Mouse (Mus musculus) G1E (cell line): ENCODE data around the gene Galc.
"Not testable (repeated sequence)": the region's sequence is repeated elsewhere in the genome, so short reads cannot be mapped to it uniquely, and the experiment has no call there.

ENCODE experiments used
- CTCF ChIP-seq: IDR thresholded peaks from 2 replicates; pipeline ENCODE4 v1.5.1; 2012; ENCODE audit warnings: low read depth, low read length, inconsistent platforms, mixed read lengths
- GATA1 ChIP-seq: IDR thresholded peaks from 2 replicates; pipeline ENCODE4 v1.6.1; 2012; ENCODE audit warnings: borderline replicate concordance, low read length, inconsistent platforms, mixed read lengths
- GATA2 ChIP-seq: IDR thresholded peaks from 2 replicates; pipeline ENCODE4 v1.6.1; 2012; ENCODE audit warnings: low read depth, low read length, inconsistent platforms, borderline replicate concordance
- TAL1 ChIP-seq: conservative IDR thresholded peaks from 2 replicates; pipeline ENCODE4 v1.6.1; 2012; ENCODE audit warnings: low read depth, low read length, inconsistent platforms, mixed read lengths

DNA sequence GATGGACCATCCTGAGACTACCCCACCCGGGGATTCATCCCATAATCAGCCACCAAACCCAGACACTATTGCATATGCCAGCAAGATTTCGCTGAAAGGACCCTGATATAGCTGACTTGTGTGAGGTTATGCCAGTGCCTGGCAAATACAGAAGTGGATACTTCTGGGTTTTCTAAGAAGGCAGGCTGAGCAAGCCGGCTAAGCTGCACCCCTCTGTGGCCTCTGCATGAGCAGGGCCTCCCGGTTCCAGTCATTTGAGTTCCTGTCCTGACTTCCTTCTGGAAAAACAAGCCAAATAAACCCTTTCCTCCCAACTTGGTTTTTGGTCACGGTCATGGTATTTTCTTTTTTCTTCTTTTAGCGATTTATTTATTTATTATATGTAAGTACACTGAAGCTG is 20.8 kb downstream of the Galc start:
- TF ChIP-seq TAL1, GATA1, CTCF, GATA2: not testable (repeated sequence)
